Comparison of ENCODE assay signal across 8 mouse cellular contexts in genomic region chrX:13281329-13282088, GRCm38 (mm10). TPM values are rescaled to one million over a fixed set of nuclear protein-coding genes. Genes with fewer than 3 reads are reported as not detected.
DNase-seq lines count a peak whose midpoint lies in the region; ATAC-seq lines count a peak whose summit lies in the region.

No protein-coding gene starts in this region.

- H3K9ac ChIP-seq in hindbrain, embryonic 16.5 days (ENCODE audit: low read depth, low read length), result peak overlapping the region; percentile 98

- H3K4me2 ChIP-seq in hindbrain, embryonic 16.5 days (ENCODE audit: low read length), result peak overlapping the region; percentile 72

- H3K9me3 ChIP-seq in hindbrain, embryonic 16.5 days (ENCODE audit: control insufficient read depth, low read length), result no peaks in the 10 kb centered on the region

- H3K4me1 ChIP-seq in hindbrain, embryonic 16.5 days (ENCODE audit: control insufficient read depth, insufficient read depth, low read depth, low read length), result peaks cover 14% of the 10 kb centered on the region

- peak overlapping the region; percentile 84 for H3K4me3 ChIP-seq in hindbrain, embryonic 16.5 days (ENCODE audit: low read length)

- peak overlapping the region; percentile 98 for H3K27ac ChIP-seq in hindbrain, embryonic 16.5 days (ENCODE audit: low read depth, low read length)

- peak; percentile 69 for DNase-seq in R1 (ENCODE audit: low read depth, low spot score)
- DNase-seq in cerebellum, postnatal 25 days, result peak; percentile 82 to 88
- peak; percentile 40 for DNase-seq in gastrocnemius, adult 18-20 months (ENCODE audit: low spot score)
- peak; percentile 36 to 81 for DNase-seq in left cerebral cortex, adult 18-20 months (ENCODE audit: low spot score in 2 of 2)
- DNase-seq in lung, postnatal 4 days, result peak; percentile 79 to 83
- DNase-seq in retina, postnatal 7 days (ENCODE audit: low read depth, low spot score), result peak; percentile 73
- peak; percentile 18 to 51 for DNase-seq in urinary bladder, adult 18-20 months (ENCODE audit: low spot score in 2 of 2)

- WGBS in hindbrain, embryonic 16.5 days, result under 1% methylated on average over 21 of the region's 89 CpGs

- ATAC-seq in hindbrain, embryonic 16.5 days, result peak; percentile 71

- no peaks in the 10 kb centered on the region for H3K36me3 ChIP-seq in hindbrain, embryonic 16.5 days (ENCODE audit: control insufficient read depth, insufficient read depth, low read length)

- H3K27me3 ChIP-seq in hindbrain, embryonic 16.5 days (replicated peaks; ENCODE audit: control insufficient read depth, insufficient read depth, low read length), result no peaks in the 10 kb centered on the region

RNA-seq across cellular contexts. Expression of gene Ddx3x, which starts 0.7 kb away (rescaled TPM):
- total RNA-seq in gastrocnemius, adult 18-20 months (2021), result 100 to 1,000 TPM; 149 to 200 TPM
- 90.9 and 93.3 TPM in 2 replicates for polyA plus RNA-seq in hindbrain, embryonic 16.5 days (2015; fragmentation: Nextera tagmentation; extraction: Ambion mirVana)
- 100 to 1,000 TPM; 158 to 206 TPM for total RNA-seq in left cerebral cortex, adult 18-20 months (2021)

Comparison
In these comparisons a context has a peak if more than half of its experiments do, and no peak if none do; other contexts are left out.
1. Peak in every context shown above with its lines: DNase-seq, ATAC-seq, H3K4me3 ChIP-seq and H3K27ac ChIP-seq.
2. DNase-seq: peak in every context shown above with its lines; median percentile 85 in cerebellum, postnatal 25 days; 81 in lung, postnatal 4 days; 73 in retina, postnatal 7 days; 69 in R1; 58 in left cerebral cortex, adult 18-20 months; 40 in gastrocnemius, adult 18-20 months; 34 in urinary bladder, adult 18-20 months.